Mouse (Mus musculus) hindbrain, embryonic 12.5 days (tissue): ENCODE data around the gene Klf11. TPM values are rescaled to one million over a fixed set of nuclear protein-coding genes. Genes with fewer than 3 reads are reported as not detected.

ENCODE experiments used
- ATAC-seq: fragments of 200-750 bp; cut with Nextera tagmentation; 2 replicates; pipeline ENCODE4 v1.8.0; 2017; ENCODE audit warnings: moderate TSS enrichment; ENCODE audit not compliant: low FRiP score
- H3K27ac ChIP-seq: fragments of 300-500 bp; sonication (generic); 2 replicates; pipeline ENCODE4 v1.5.1; 2016; ENCODE audit warnings: mild to moderate bottlenecking
- H3K27me3 ChIP-seq: fragments of 300-500 bp; sonication (generic); 2 replicates; pipeline ENCODE4 v1.6.1; 2016; ENCODE audit warnings: mild to moderate bottlenecking
- H3K36me3 ChIP-seq: fragments of 300-500 bp; sonication (generic); 2 replicates; pipeline ENCODE4 v1.6.1; 2016; ENCODE audit warnings: mild to moderate bottlenecking
- H3K4me1 ChIP-seq: fragments of 300-500 bp; sonication (generic); 2 replicates; pipeline ENCODE4 v1.6.1; 2016
- H3K4me2 ChIP-seq: fragments of 300-500 bp; sonication (generic); replicated peaks from 2 replicates; pipeline ENCODE4 v1.6.1; 2016; ENCODE audit warnings: mild to moderate bottlenecking
- H3K4me3 ChIP-seq: fragments of 300-500 bp; sonication (generic); 2 replicates; pipeline ENCODE4 v1.5.1; 2016; ENCODE audit warnings: mild to moderate bottlenecking
- H3K9ac ChIP-seq: fragments of 300-500 bp; sonication (generic); 2 replicates; pipeline ENCODE4 v1.6.1; 2016; ENCODE audit warnings: mild to moderate bottlenecking, moderate library complexity
- H3K9me3 ChIP-seq: fragments of 300-500 bp; sonication (generic); replicated peaks from 2 replicates; pipeline ENCODE4 v1.6.1; 2016; ENCODE audit warnings: mild to moderate bottlenecking
- WGBS: fragments of 180-500 bp; shearing (Covaris S2); methylation state at CpG from one replicate; pipeline ENCODE4 v1.1.7; 2016; 5-methylcytosine and 5-hydroxymethylcytosine counted together
- polyA plus RNA-seq: library from polyadenylated mRNA; unstranded; fragments of >200 nt; fragmentation: Nextera tagmentation; extraction: Ambion mirVana; gene quantifications from 2 replicates; pipeline ENCODE4 v1.2.1, GENCODE M21; 2016

Gene Klf11
- polyA plus RNA-seq, 1 experiment from 2014 or later: 17.0 TPM

GRCm38 (mm10) chr12:24708824-24709218, 57.7 kb downstream of the Klf11 start:
- Histone ChIP-seq H3K27ac (no peak overlapping the region), H3K36me3 (0 out of 2 replicates have a peak, but pooled peaks cover 10% of the 10 kb centered on the region), H3K4me1 (peaks cover 25% of the 10 kb centered on the region), H3K4me3 (peak overlapping the region; percentile 87), H3K9ac (peak overlapping the region; percentile 79), H3K9me3 (no peaks in the 10 kb centered on the region), H3K4me2 (peak overlapping the region; percentile 81), H3K27me3 (0 out of 2 replicates have a peak, but pooled peaks cover 4% of the 10 kb centered on the region)
- WGBS: under 1% methylated on average over 17 of the region's 17 CpGs
- no peak for ATAC-seq

- Histone ChIP-seq H3K36me3 (0 out of 2 replicates have a peak, but pooled peaks cover 10% of the 10 kb centered on the region), H3K9me3 (no peaks in the 10 kb centered on the region), H3K4me3 (peak overlapping the region; percentile 87), H3K4me1 (peaks cover 25% of the 10 kb centered on the region), H3K27me3 (0 out of 2 replicates have a peak, but pooled peaks cover 4% of the 10 kb centered on the region), H3K4me2 (peak overlapping the region; percentile 81), H3K9ac (peak overlapping the region; percentile 79), H3K27ac (no peak overlapping the region)
- WGBS: 26% methylated on average over 6 of the region's 6 CpGs
- ATAC-seq: no peak
Measured at GRCm38 (mm10) chr12:24709409-24709808, 58.3 kb downstream of the Klf11 start.

- Histone ChIP-seq H3K4me2 (peak overlapping the region; percentile 81), H3K4me3 (peak overlapping the region; percentile 87), H3K27ac (no peak overlapping the region), H3K36me3 (0 out of 2 replicates have a peak, but pooled peaks cover 10% of the 10 kb centered on the region), H3K27me3 (0 out of 2 replicates have a peak, but pooled peaks cover 4% of the 10 kb centered on the region), H3K9me3 (no peaks in the 10 kb centered on the region), H3K9ac (no peak overlapping the region; the same call in 1 of the 2 replicates), H3K4me1 (peaks cover 25% of the 10 kb centered on the region)
- ATAC-seq: no peak
- 32% methylated on average over 5 of the region's 5 CpGs for WGBS
Measured at GRCm38 (mm10) chr12:24709831-24710508, 58.9 kb downstream of the Klf11 start.

DNA sequence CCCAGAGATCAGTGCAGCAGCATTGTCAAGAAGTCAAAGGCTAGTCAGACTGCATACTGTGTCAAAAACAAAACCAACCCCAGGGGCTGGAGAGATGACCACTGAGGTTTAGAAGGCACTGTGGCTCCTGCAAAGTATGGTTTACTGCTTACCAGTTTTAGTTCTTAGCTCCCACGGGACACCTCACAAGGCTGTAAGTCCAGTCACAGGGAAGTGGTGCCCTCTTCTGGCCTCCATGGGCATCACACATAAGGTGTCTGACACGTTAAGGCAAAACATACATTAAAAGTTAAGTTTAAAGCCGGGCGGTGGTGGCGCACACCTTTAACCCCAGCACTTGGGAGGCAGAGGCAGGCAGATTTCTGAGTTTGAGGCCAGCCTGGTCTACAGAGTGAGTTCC, 59.6 kb downstream of the Klf11 start:
- Histone ChIP-seq H3K4me2 (peak overlapping the region; percentile 2; the same call in 1 of the 2 replicates), H3K36me3 (0 out of 2 replicates have a peak, but pooled peaks cover 10% of the 10 kb centered on the region), H3K9ac (no peak overlapping the region), H3K4me1 (peaks cover 25% of the 10 kb centered on the region), H3K27ac (no peak overlapping the region), H3K9me3 (no peaks in the 10 kb centered on the region), H3K4me3 (no peak overlapping the region), H3K27me3 (0 out of 2 replicates have a peak, but pooled peaks cover 4% of the 10 kb centered on the region)
- ATAC-seq: no peak
- 64% methylated on average over 5 of the region's 5 CpGs for WGBS

Other genes with a start within 250 kb of the Klf11 start
- 30.5 and 31.8 TPM in 2 replicates for gene Taf1b, start 152.9 kb upstream of the Klf11 start, polyA plus RNA-seq
- 0.73 and 0.75 TPM in 2 replicates for gene Grhl1, start 79.0 kb upstream of the Klf11 start, polyA plus RNA-seq
- 1.2 and 1.6 TPM in 2 replicates for gene Cys1, start 30.5 kb downstream of the Klf11 start, polyA plus RNA-seq
- 203 and 212 TPM in 2 replicates for gene Rrm2, start 57.0 kb downstream of the Klf11 start, polyA plus RNA-seq
- gene Mboat2, start 179.6 kb downstream of the Klf11 start, polyA plus RNA-seq: 64.7 and 66.0 TPM in 2 replicates